Mouse (Mus musculus): Measurements from ENCODE around the gene Adamts12.

DNA sequence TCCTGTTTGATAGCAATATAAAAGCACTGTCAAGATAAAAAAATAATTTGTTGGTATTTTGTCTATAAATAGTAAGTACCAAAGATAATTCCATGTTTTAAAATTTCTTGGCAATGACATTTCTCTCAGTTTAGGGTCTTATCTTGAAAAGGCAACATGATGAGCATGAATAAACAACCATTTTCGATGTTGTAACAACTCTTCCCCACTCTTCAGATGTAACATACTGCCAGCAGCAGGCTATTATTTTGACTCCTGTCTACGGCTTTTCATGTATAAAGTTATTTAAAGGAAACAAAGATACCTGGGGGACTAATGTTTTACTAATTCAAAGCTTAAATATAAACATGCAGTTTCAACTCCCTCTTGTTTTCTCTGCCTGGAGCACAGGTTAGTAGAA lies 128.2 kb downstream of the Adamts12 start:
- no peak for TF ChIP-seq CTCF (IDR thresholded peaks at IDR 0.05; ENCODE audit: extremely low read depth, insufficient read depth, insufficient read length, insufficient replicate concordance)
- TF ChIP-seq POLR2A (IDR thresholded peaks at IDR 0.05; ENCODE audit: low read depth, low read length) = no peak

All from spleen, adult 2 months (tissue).